Mouse (Mus musculus) brain, embryonic 14.5 days (tissue): ENCODE measurements around the gene Tenm2.

Source experiments
- CTCF ChIP-seq: fragments of 200-500 bp; IDR thresholded peaks from 2 replicates; pipeline ENCODE4 v1.5.1; 2012; ENCODE audit warnings: inconsistent platforms, mild to moderate bottlenecking, moderate library complexity, borderline replicate concordance; ENCODE audit not compliant: insufficient read depth, insufficient read length; ENCODE audit errors: extremely low read depth
- POLR2A ChIP-seq: fragments of 200-500 bp; IDR thresholded peaks from 2 replicates; pipeline ENCODE4 v1.6.1; 2012; ENCODE audit warnings: mild to moderate bottlenecking, inconsistent platforms, borderline replicate concordance; ENCODE audit not compliant: poor library complexity, insufficient read depth, insufficient read length, severe bottlenecking; ENCODE audit errors: extremely low read depth

DNA sequence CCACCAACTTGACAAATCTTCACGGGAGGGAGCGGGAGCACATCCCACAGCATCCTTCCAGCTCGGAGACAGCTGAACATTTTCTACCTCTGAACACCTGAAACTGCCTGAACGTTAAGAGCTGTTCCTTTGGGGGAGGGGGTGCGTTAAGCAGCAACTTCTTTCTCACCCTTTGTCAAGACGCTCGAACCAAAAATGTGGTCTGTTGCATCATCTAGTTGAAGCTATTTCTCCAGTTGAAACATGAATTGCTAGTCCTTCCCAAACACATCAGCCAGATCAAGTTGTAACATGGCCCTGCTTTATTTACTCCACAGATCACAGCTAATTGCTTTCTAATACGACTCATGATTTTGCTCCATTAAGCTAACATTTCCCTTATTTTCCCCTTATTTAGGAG, 799.5 kb downstream of the Tenm2 start:
- TF ChIP-seq CTCF (no peak), POLR2A (no peak)
